Mouse (Mus musculus) cerebellum, postnatal 36 days (tissue): ENCODE data around the gene Zc2hc1c.
A peak's percentile ranks its signal among the peaks of the same experiment; 100 is the strongest.

Source experiments
- DNase-seq, 2 experiments: peaks; one replicate each; pipeline ENCODE4 v3.0.0; 2021 to 2022; ENCODE audit warnings: mixed read lengths in 2 of 2

Gene Zc2hc1c

GRCm38 (mm10) chr12:85339947-85340346 lies 51.6 kb downstream of the Zc2hc1c start:
- no peak for DNase-seq

DNA sequence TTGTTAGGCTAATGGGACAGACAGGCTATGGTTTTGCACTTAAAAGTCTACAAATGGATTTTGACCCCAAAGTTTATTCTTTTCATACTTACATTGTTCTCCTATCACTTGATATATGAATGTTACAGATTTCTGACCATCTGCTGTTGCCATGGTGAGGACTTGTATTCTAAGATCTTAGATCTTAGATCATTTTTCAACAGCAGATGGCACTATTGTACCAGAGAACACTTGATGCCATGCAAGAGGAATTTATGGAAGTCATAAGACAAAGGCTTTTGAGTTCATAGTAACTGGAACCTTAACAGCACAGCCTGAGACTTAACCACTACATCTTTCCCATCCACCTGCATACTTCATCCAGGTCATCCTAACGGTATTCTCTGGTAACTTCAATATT lies 52.7 kb downstream of the Zc2hc1c start:
- peak in 1 of 2 experiments; percentile 23 for DNase-seq

DNA sequence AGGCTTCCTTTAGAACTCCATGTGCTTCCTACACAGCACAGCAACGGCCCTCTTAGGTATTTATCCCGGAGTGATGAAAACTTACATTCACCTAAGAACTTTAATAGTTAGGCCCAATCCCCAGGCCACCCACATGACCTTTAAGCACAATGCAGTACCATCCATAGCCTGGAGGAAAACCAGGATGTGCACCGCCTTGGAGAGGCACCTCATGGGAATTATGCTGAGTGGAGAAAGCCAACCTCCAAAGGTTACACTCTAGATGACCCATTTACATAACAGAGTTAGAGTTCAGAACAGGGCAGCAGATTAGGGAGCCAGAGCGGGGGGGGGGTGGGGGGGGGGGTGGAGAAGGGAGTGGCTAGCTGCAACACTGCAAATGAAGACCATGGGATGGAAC lies 53.9 kb downstream of the Zc2hc1c start:
- no peak for DNase-seq

- no peak for DNase-seq
Observed at GRCm38 (mm10) chr12:85344252-85344651, 55.9 kb downstream of the Zc2hc1c start.

GRCm38 (mm10) chr12:85345559-85345958 lies 57.2 kb downstream of the Zc2hc1c start:
- DNase-seq = no peak

GRCm38 (mm10) chr12:85346374-85346773 lies 58.0 kb downstream of the Zc2hc1c start:
- DNase-seq = peak; percentile 12 to 62

DNA sequence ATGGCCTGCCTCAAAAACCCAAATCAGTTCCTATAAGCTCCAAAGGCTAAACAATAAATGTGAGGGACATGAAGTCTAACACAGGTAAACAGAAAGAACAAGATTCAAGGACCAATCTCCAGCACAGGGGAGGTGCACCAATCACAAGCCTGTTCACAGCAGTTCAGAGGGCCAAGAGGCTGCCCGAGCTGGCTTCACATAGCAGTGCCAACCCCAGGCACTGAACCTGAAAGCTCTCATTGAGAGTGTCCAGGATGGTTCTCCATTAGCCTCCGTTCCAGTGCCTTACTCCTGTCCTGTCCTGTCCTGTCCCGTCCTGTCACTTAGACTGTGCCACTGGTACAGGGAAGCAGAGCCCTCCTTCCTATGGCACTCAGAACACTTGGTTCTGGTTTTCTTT lies 58.8 kb downstream of the Zc2hc1c start:
- DNase-seq = no peak

- DNase-seq = no peak
Observed at GRCm38 (mm10) chr12:85348338-85348737, 59.9 kb downstream of the Zc2hc1c start.
